Mouse (Mus musculus) E14TG2a.4 (cell line): ENCODE measurements around the gene Ankrd13d.

Experiments used
- H3K27me3 ChIP-seq: 2 replicates; pipeline ENCODE4 v1.6.1; 2014; ENCODE audit warnings: low read length, control low read depth; ENCODE audit not compliant: insufficient read depth
- H3K36me3 ChIP-seq: 2 replicates; pipeline ENCODE4 v1.6.1; 2014; ENCODE audit warnings: low read length, control low read depth; ENCODE audit not compliant: insufficient read depth
- H3K4me1 ChIP-seq: replicated peaks from 2 replicates; pipeline ENCODE4 v1.6.1; 2014; ENCODE audit warnings: low read depth, low read length, control low read depth
- H3K4me3 ChIP-seq: replicated peaks from 2 replicates; pipeline ENCODE4 v1.5.1; 2014; ENCODE audit warnings: mild to moderate bottlenecking, low read length
- H3K9me3 ChIP-seq: 2 replicates; pipeline ENCODE4 v1.6.1; 2014; ENCODE audit warnings: low read length, control low read depth
- CTCF ChIP-seq: conservative IDR thresholded peaks from 2 replicates; pipeline ENCODE4 v1.5.1; 2014; ENCODE audit warnings: low read length
- NANOG ChIP-seq: IDR thresholded peaks from 2 replicates; pipeline ENCODE4 v1.6.1; 2014; ENCODE audit warnings: borderline replicate concordance, low read length, mixed read lengths
- POU5F1 ChIP-seq: IDR thresholded peaks from 2 replicates; pipeline ENCODE4 v1.6.1; 2014; ENCODE audit warnings: low read length, borderline replicate concordance

The Ankrd13d gene

DNA sequence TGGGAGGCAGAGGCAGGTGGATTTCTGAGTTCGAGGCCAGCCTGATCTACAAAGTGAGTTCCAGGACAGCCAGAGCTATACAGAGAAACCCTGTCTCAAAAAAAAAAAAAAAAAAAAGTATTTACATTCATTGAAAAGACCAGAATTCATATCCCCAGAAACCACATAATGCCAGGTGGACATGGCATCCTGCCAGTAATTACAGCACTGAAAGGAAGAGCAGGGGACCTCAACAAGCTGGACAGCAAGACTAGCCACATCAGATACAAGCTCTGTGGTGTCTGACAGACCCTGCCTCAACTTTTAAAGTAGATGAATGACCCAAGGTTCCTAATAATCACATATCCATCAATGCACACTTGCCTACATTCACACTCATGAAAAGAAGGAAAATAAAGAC, 38.7 kb upstream of the Ankrd13d start:
- H3K4me3 ChIP-seq: no peak overlapping the region
- no peaks in the 10 kb centered on the region for H3K9me3 ChIP-seq
- peaks cover 100% of the 10 kb centered on the region for H3K36me3 ChIP-seq
- TF ChIP-seq NANOG (no peak), CTCF (no peak), POU5F1 (no peak)
- H3K27me3 ChIP-seq: no peaks in the 10 kb centered on the region
- H3K4me1 ChIP-seq: peaks cover 56% of the 10 kb centered on the region

DNA sequence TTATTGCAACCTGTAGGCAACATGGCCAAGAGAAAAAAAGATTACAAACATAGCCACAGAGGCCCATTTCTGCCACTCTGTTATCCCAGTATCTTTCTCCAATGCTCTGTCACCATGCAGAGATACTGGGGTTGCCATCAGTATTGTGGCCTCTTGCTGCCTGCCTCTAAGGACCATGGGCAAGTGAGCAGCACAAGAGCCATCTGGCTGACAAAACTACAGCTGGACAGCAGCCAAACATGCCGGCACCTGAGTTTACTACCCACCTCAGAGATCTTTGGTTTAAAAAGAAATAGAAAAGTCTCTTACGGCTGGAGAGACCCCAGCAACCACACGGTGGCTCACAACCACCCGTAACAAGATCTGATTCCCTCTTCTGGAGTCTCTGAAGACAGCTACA, 36.3 kb upstream of the Ankrd13d start:
- TF ChIP-seq POU5F1 (no peak), NANOG (no peak), CTCF (no peak)

DNA sequence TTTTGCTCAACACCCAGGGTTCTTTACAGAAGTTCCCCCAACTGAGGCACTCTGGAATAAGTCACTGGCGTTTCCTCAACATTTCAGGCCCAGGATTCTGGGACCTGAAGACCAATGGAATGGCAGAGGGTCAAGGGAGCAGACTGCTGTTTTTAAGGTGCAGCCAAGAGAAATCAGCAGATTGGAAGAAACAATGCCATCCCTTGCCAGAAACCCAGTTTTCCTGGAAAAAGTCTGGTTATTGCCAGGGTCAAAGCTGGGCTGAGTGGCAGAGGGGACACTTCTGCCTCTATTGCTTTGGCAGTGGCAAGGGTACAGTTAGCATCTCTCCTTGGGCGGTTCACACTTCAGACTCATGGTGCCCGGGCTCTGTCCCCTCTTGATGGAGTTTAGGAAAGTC, 34.2 kb upstream of the Ankrd13d start:
- peaks cover 68% of the 10 kb centered on the region for H3K36me3 ChIP-seq
- TF ChIP-seq CTCF (no peak), NANOG (no peak), POU5F1 (no peak)

More for the DNA sequence above, 36.3 kb upstream of the Ankrd13d start:
- no peaks in the 10 kb centered on the region for H3K9me3 ChIP-seq
- H3K27me3 ChIP-seq: no peaks in the 10 kb centered on the region
- H3K4me3 ChIP-seq: no peak overlapping the region
- H3K36me3 ChIP-seq: peaks cover 88% of the 10 kb centered on the region
- H3K4me1 ChIP-seq: peaks cover 34% of the 10 kb centered on the region

DNA sequence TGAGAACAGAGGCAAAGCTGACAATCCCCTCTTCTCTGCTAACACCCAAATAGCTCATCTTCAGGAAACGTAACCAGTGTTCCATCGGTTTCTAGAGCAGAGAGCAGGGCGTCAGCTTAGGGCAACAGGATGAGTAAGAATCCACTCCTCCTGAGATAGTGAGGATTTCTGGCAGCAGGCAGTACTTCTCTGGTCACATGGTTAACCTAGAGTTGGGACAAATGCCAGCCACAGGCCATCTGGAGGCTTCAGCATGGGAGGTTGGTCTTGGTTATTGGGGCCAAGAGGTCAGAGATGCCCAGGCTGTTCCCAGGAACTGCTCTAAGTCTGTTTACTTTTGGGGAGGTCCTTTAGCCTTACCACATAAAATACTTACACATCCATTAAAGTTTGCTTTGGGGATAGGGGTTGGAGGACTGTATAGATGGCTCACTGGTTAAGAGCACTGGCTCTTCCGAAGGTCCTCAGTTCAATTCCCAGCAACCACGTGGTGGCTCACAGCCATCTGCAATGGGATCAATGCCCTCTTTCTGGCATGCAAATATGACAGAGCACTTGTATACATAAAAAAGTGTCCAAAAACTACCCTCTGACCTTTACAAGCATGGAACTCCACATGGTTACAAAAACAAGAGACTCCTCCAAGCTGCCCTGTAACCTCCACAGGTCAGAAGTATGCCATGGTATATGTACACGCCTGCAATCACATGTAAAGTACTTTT, 32.4 kb upstream of the Ankrd13d start:
- TF ChIP-seq CTCF (no peak), NANOG (no peak), POU5F1 (no peak)
- no peak overlapping the region for H3K4me3 ChIP-seq
- peaks cover 32% of the 10 kb centered on the region for H3K4me1 ChIP-seq
- no peaks in the 10 kb centered on the region for H3K27me3 ChIP-seq
- no peaks in the 10 kb centered on the region for H3K9me3 ChIP-seq
- peaks cover 50% of the 10 kb centered on the region for H3K36me3 ChIP-seq

More for the DNA sequence above, 34.2 kb upstream of the Ankrd13d start:
- H3K27me3 ChIP-seq: no peaks in the 10 kb centered on the region
- no peaks in the 10 kb centered on the region for H3K9me3 ChIP-seq
- H3K4me3 ChIP-seq: no peak overlapping the region
- peaks cover 32% of the 10 kb centered on the region for H3K4me1 ChIP-seq

DNA sequence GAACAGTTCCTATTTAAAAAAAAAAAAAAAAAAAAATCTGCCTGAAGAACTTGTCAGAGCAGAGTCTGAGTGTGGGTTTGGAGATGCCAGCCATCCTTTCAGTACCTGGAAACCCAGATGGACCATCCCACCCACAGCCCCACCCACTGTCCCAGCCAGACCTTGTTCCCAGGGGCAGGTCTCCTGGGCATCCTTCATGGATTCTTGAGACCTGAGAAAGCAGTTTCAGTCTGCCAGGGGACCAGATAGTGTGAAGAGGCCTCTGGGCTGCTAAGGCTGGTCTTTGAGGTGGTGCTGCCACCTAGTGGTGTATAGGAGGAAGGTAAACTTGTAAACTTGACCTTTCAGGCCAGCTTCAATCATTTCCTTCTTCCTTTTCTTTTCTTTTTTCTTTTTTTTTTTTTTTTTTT, 26.8 kb upstream of the Ankrd13d start:
- H3K4me1 ChIP-seq: peaks cover 13% of the 10 kb centered on the region
- no peaks in the 10 kb centered on the region for H3K9me3 ChIP-seq
- peaks cover 8% of the 10 kb centered on the region; the same call in 1 of the 2 replicates for H3K27me3 ChIP-seq
- TF ChIP-seq POU5F1 (no peak), NANOG (no peak), CTCF (peak; percentile 53)
- H3K4me3 ChIP-seq: no peak overlapping the region
- H3K36me3 ChIP-seq: no peaks in the 10 kb centered on the region

DNA sequence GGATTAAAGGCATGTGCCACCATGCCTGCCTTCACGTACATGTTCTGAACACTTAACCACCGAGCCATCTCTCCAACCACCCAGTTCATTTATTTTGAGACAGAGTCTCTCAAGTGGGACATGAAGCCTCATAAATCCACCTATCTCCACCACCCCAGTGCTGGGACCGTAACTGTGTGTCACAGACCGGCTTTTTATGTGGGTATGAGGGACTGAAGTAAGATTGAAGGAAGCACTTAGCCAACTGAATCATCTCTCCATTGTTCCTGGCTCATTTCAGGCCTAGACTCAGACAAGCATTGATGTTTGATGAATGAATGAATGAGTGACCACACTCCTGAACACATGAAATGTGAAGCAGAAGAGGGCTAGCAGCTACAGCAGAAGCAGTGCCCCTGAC, 26.4 kb upstream of the Ankrd13d start:
- TF ChIP-seq CTCF (no peak), NANOG (no peak), POU5F1 (no peak)
- no peak overlapping the region for H3K4me3 ChIP-seq
- no peaks in the 10 kb centered on the region for H3K9me3 ChIP-seq
- H3K36me3 ChIP-seq: no peaks in the 10 kb centered on the region
- H3K4me1 ChIP-seq: peaks cover 18% of the 10 kb centered on the region
- peaks cover 8% of the 10 kb centered on the region; the same call in 1 of the 2 replicates for H3K27me3 ChIP-seq

DNA sequence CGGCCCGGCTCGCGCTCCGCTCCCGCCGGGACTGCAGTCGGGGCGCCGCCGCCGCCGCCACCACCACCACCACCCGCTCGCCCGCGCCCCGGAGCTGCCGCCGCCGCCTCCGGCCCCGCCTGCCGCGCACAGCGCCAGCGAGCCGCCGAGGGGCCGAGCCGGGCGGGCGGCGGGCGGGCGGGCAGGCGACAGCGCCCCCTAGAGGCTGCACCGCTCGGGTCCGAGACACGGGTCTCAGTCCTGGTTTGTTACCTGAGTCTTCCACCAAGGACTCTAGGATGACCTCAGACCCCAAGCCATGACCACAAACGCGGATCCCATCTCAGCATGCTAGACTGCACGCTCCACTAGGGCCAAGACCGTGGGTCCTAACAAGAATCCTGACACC, 23.2 kb upstream of the Ankrd13d start, which contains the start of gene Grk2:
Gene Grk2 (minus strand): TSS at position 33 of the 388 bp plus-strand sequence.
- peaks cover 7% of the 10 kb centered on the region; the same call in 1 of the 2 replicates for H3K36me3 ChIP-seq
- peaks cover 8% of the 10 kb centered on the region; the same call in 1 of the 2 replicates for H3K27me3 ChIP-seq
- TF ChIP-seq NANOG (no peak), CTCF (peak; percentile 11; the same call in 1 of the 2 replicates)
- peak within 1 kb of the TSS; percentile 95 for H3K4me3 ChIP-seq
- no peaks in the 10 kb centered on the region for H3K9me3 ChIP-seq
- peaks cover 49% of the 10 kb centered on the region for H3K4me1 ChIP-seq

DNA sequence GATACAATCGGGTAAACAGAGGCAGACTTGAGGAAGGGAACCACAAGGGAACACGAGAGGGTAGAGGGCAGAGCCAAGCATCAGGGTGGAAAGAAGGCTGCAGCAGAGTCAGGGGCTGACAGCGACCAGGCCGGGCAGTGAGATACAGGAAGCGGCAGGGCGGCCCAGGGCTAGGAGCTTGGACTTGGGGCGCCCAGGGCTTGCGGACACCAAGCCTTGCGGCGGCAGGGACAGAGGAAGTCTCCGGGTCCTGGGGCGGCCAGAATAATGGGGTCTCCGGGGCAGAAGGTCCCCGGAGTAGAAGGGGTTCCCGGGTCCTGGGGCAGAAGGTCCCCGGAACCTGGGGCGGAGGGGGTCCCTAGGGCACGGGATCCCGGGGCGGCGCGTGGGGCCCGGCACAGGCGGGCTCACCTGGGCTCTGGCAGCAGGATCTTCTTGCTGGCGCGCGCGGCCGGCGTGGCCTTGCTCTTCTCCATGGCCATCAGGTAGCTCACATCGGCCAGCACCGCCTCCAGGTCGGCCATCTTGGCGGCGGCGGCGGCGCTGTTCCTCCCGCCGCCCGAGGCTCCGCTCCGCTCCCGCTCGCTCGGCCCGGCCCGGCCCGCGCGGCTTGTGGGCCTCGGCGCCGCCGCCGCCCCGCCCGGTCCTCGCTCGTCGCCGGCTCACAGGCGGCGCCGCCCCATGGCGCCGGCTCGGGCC, 22.7 kb upstream of the Ankrd13d start:
- Histone ChIP-seq H3K36me3 (peaks cover 7% of the 10 kb centered on the region; the same call in 1 of the 2 replicates), H3K4me1 (peaks cover 54% of the 10 kb centered on the region), H3K9me3 (no peaks in the 10 kb centered on the region), H3K27me3 (peaks cover 8% of the 10 kb centered on the region; the same call in 1 of the 2 replicates), H3K4me3 (peak overlapping the region; percentile 95)
- TF ChIP-seq POU5F1: no peak

DNA sequence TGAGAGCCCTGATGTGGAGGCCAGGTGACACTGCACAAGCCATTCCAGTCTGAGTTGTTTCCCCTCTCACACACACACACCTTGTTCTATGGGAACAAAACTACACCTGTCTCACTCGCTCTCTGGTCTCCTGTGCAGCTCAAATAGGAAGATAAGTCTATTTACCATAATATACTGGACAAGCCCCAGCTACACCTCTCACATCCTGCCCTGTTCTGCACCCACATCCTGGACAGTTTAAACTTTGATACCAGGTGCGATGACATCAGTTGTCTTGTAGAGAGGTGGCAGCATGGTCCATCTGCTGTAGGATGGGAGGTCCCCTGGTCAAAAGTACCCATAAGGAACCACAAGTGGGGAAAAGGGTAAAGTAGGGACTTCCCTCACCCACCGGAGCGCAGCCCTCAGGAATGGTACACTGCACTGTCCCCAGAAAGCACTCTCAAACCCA, 22.0 kb upstream of the Ankrd13d start:
- no peak for TF ChIP-seq POU5F1
- no peak for TF ChIP-seq CTCF
- no peak for TF ChIP-seq NANOG
- Histone ChIP-seq H3K4me1 (peaks cover 62% of the 10 kb centered on the region), H3K4me3 (peak overlapping the region; percentile 95), H3K27me3 (peaks cover 8% of the 10 kb centered on the region; the same call in 1 of the 2 replicates), H3K9me3 (no peaks in the 10 kb centered on the region), H3K36me3 (peaks cover 7% of the 10 kb centered on the region; the same call in 1 of the 2 replicates)
